Mouse (Mus musculus) CH12.LX (cell line): ENCODE measurements around the gene Zmat5.

Experiments
- CHD1 ChIP-seq: IDR thresholded peaks from 2 replicates; pipeline ENCODE4 v1.6.1; 2012; ENCODE audit warnings: low read depth, low read length, improper control_type of control experiment, inconsistent platforms
- CTCF ChIP-seq, 2 experiments: IDR thresholded peaks in 1 of 2; conservative IDR thresholded peaks in 1 of 2; 2 replicates each; pipeline ENCODE4 v1.5.1; 2011 to 2012; ENCODE audit warnings: low read depth in 2 of 2, low read length in 2 of 2, improper control_type of control experiment in 1 of 2, inconsistent platforms in 1 of 2, mild to moderate bottlenecking in 1 of 2, moderate library complexity in 1 of 2
- E2F4 ChIP-seq: IDR thresholded peaks from 2 replicates; pipeline ENCODE4 v1.6.1; 2011; ENCODE audit warnings: low read depth, low read length, improper control_type of control experiment; ENCODE audit not compliant: insufficient replicate concordance
- EP300 ChIP-seq: IDR thresholded peaks from 2 replicates; pipeline ENCODE4 v1.6.1; 2011; ENCODE audit warnings: low read length, improper control_type of control experiment
- GABPA ChIP-seq: IDR thresholded peaks from 2 replicates; pipeline ENCODE4 v1.6.1; 2012; ENCODE audit warnings: low read depth, low read length, improper control_type of control experiment, inconsistent platforms; ENCODE audit not compliant: insufficient replicate concordance
- NELFE ChIP-seq: IDR thresholded peaks from 2 replicates; pipeline ENCODE4 v1.6.1; 2011; ENCODE audit warnings: low read depth, low read length, improper control_type of control experiment
- PAX5 ChIP-seq: IDR thresholded peaks from 2 replicates; pipeline ENCODE4 v1.6.1; 2012; ENCODE audit warnings: low read length, inconsistent platforms, mixed read lengths
- POLR2A ChIP-seq: IDR thresholded peaks from 2 replicates; pipeline ENCODE4 v1.6.1; 2011; ENCODE audit warnings: low read depth, mild to moderate bottlenecking, improper control_type of control experiment, low read length
- RCOR1 ChIP-seq: conservative IDR thresholded peaks from 2 replicates; pipeline ENCODE4 v1.6.1; 2012; ENCODE audit warnings: low read depth, mild to moderate bottlenecking, inconsistent platforms, low read length, improper control_type of control experiment
- SMC3 ChIP-seq: IDR thresholded peaks from 2 replicates; pipeline ENCODE4 v1.6.1; 2011; ENCODE audit warnings: low read depth, low read length, improper control_type of control experiment
- TCF12 ChIP-seq: IDR thresholded peaks from 2 replicates; pipeline ENCODE4 v1.6.1; 2014; ENCODE audit warnings: low read depth, mild to moderate bottlenecking, inconsistent platforms, low read length, improper control_type of control experiment
- USF1 ChIP-seq: IDR thresholded peaks from 2 replicates; pipeline ENCODE4 v1.6.1; 2014; ENCODE audit warnings: low read depth, mild to moderate bottlenecking, inconsistent platforms, low read length, improper control_type of control experiment

DNA sequence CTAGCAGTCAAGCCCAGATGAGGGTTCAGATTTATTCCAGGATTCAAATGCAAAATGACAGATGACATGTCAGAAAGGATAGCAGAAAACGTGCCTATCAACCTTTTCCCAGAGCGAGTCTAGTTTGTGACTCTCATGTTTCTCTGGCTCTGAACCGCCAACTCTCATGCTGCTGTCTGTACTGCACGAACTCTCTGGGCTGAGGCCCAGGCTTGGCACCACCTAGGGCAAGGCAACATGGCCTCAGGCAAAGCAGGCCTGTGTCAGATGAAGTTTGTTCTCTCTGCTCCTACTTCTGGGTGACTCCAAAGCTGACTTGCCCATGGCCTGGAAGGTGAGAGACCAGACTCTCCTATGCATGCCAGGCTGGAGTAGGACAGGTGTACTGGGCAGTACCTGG is 63.9 kb downstream of the Zmat5 start:
- TF ChIP-seq EP300 (no peak), PAX5 (no peak), E2F4 (no peak), SMC3 (no peak), CTCF (conservative IDR thresholded peaks at IDR 0.05 in 1 of 2, IDR thresholded peaks at IDR 0.05 in 1 of 2; ENCODE audit: low read depth in 2 of 2, low read length in 2 of 2) (no peak), POLR2A (no peak), CHD1 (no peak), NELFE (no peak), GABPA (no peak), TCF12 (no peak), RCOR1 (no peak), USF1 (no peak)
